Mouse (Mus musculus) ES-E14 (cell line): ENCODE data around the gene Rfx5. TPM values are rescaled to one million over a fixed set of nuclear protein-coding genes. Genes with fewer than 3 reads are reported as not detected.

Experiments used
- DNase-seq: peaks from one replicate; pipeline ENCODE4 v3.0.0-alpha.2; 2013; ENCODE audit warnings: low read depth, low spot score
- H3K27ac ChIP-seq: 2 replicates; pipeline ENCODE4 v1.5.1; 2012; ENCODE audit warnings: low read depth, mild to moderate bottlenecking, low read length, moderate library complexity, mixed read lengths; ENCODE audit not compliant: poor library complexity, insufficient read depth, severe bottlenecking
- H3K36me3 ChIP-seq: 2 replicates; pipeline ENCODE4 v1.6.1; 2012; ENCODE audit warnings: mild to moderate bottlenecking, low read length, moderate library complexity, mixed read lengths; ENCODE audit not compliant: control insufficient read depth, poor library complexity, insufficient read depth, severe bottlenecking
- H3K4me1 ChIP-seq, 2 experiments: fragments of 150-350 bp in 1 of 2; sonication (generic) in 1 of 2; 2 replicates each; pipeline ENCODE4 v1.6.1; 2012; ENCODE audit warnings: low read length in 2 of 2, mild to moderate bottlenecking in 1 of 2, mixed read lengths in 1 of 2; ENCODE audit not compliant: control insufficient read depth in 2 of 2, insufficient read depth in 2 of 2, poor library complexity in 1 of 2
- H3K4me3 ChIP-seq, 2 experiments: fragments of 150-350 bp in 1 of 2; sonication (generic) in 1 of 2; 2 replicates each; pipeline ENCODE4 v1.5.1; 2012; ENCODE audit warnings: low read length in 2 of 2, low read depth in 1 of 2, mild to moderate bottlenecking in 1 of 2, mixed read lengths in 1 of 2; ENCODE audit not compliant: insufficient read depth in 1 of 2, poor library complexity in 1 of 2, severe bottlenecking in 1 of 2
- H3K9ac ChIP-seq: 2 replicates; pipeline ENCODE4 v1.6.1; 2012; ENCODE audit warnings: low read depth, mild to moderate bottlenecking, low read length, mixed read lengths; ENCODE audit not compliant: poor library complexity, insufficient read depth, severe bottlenecking
- H3K9me3 ChIP-seq: fragments of 150-350 bp; sonication (generic); 2 replicates; pipeline ENCODE4 v1.6.1; 2012; ENCODE audit warnings: low read depth, mild to moderate bottlenecking, low read length; ENCODE audit not compliant: control insufficient read depth, insufficient read depth
- CHD2 ChIP-seq: IDR thresholded peaks from 2 replicates; pipeline ENCODE4 v1.6.1; 2014; ENCODE audit warnings: mild to moderate bottlenecking, low read depth, low read length, inconsistent platforms
- HCFC1 ChIP-seq: IDR thresholded peaks from 2 replicates; pipeline ENCODE4 v1.6.1; 2012; ENCODE audit warnings: low read length, inconsistent platforms, borderline replicate concordance; ENCODE audit not compliant: insufficient read depth
- MAFK ChIP-seq: IDR thresholded peaks from 2 replicates; pipeline ENCODE4 v1.6.1; 2014; ENCODE audit warnings: mild to moderate bottlenecking, low read depth, low read length, inconsistent platforms; ENCODE audit not compliant: insufficient read depth
- ZC3H11A ChIP-seq: IDR thresholded peaks from 2 replicates; pipeline ENCODE4 v1.6.1; 2012; ENCODE audit warnings: low read depth, mild to moderate bottlenecking, inconsistent platforms, low read length, borderline replicate concordance
- ZNF384 ChIP-seq: IDR thresholded peaks from 2 replicates; pipeline ENCODE4 v1.6.1; 2012; ENCODE audit warnings: low read depth, low read length, inconsistent platforms
- in situ Hi-C, 2 experiments: fragments of 600-800 bp; cut with MboI; formaldehyde crosslinking; loops; one replicate each; pipeline ENCODE4 v1.15.1; 2025; ENCODE audit warnings: low sequenced_read_pairs in 2 of 2, inconsistent platforms in 1 of 2; ENCODE audit not compliant: unreplicated experiment in 2 of 2
- total RNA-seq: library from RNA; depleted of rRNA; stranded (reverse); fragments of 300-350 nt; gene quantifications from 2 replicates; pipeline ENCODE4 v1.2.3, GENCODE M21; 2012

Gene Rfx5
- total RNA-seq, 1 experiment: 6.1 TPM

GRCm38 (mm10) chr3:94974528-94975422 lies 20.9 kb downstream of the Rfx5 start, which contains the start of gene Pi4kb:
Gene Pi4kb, plus strand, starts transcription at chr3:94974731.
- Histone ChIP-seq H3K36me3 (no peaks in the 10 kb centered on the region), H3K9me3 (no peaks in the 10 kb centered on the region), H3K27ac (peak within 1 kb of the TSS; percentile 65), H3K9ac (peak within 1 kb of the TSS; percentile 88), H3K4me1 (peaks cover 0 to 3% of the 10 kb centered on the region in 2 experiments; a peak in 1 of 4 replicates), H3K4me3 (peak within 1 kb of the TSS; percentile 94 to 97)
- DNase-seq: peak; percentile 93
- in situ Hi-C loops: no loop called here
- TF ChIP-seq HCFC1 (peak; percentile 67; the same call in 1 of the 2 replicates), CHD2 (no peak)

- no peak overlapping the region for H3K27ac ChIP-seq
- no peaks in the 10 kb centered on the region for H3K9me3 ChIP-seq
- H3K9ac ChIP-seq: no peak overlapping the region
- no peak for DNase-seq
- no peak overlapping the region for H3K4me3 ChIP-seq
- peaks cover 9% of the 10 kb centered on the region; the same call in 1 of the 2 replicates for H3K36me3 ChIP-seq
- TF ChIP-seq HCFC1 (no peak), MAFK (no peak), ZC3H11A (no peak), CHD2 (no peak), ZNF384 (no peak)
- peaks cover 0 to 7% of the 10 kb centered on the region in 2 experiments; a peak in 2 of 4 replicates for H3K4me1 ChIP-seq
- in situ Hi-C loops: no loop called here
Measured at GRCm38 (mm10) chr3:94984312-94984711, 30.4 kb downstream of the Rfx5 start.

GRCm38 (mm10) chr3:94985513-94985912 lies 31.6 kb downstream of the Rfx5 start:
- no peaks in the 10 kb centered on the region for H3K9me3 ChIP-seq
- H3K27ac ChIP-seq: no peak overlapping the region
- no peak overlapping the region for H3K9ac ChIP-seq
- TF ChIP-seq MAFK (no peak), ZC3H11A (no peak), CHD2 (no peak), ZNF384 (no peak), HCFC1 (no peak)
- no peak for DNase-seq
- H3K4me1 ChIP-seq: peaks cover 0 to 7% of the 10 kb centered on the region in 2 experiments; a peak in 2 of 4 replicates
- H3K36me3 ChIP-seq: peaks cover 9% of the 10 kb centered on the region; the same call in 1 of the 2 replicates
- in situ Hi-C loops: no loop called here
- no peak overlapping the region for H3K4me3 ChIP-seq

- H3K9ac ChIP-seq: no peak overlapping the region
- no peak overlapping the region for H3K4me3 ChIP-seq
- no peak for DNase-seq
- H3K36me3 ChIP-seq: peaks cover 9% of the 10 kb centered on the region; the same call in 1 of the 2 replicates
- no peaks in the 10 kb centered on the region for H3K9me3 ChIP-seq
- no peak overlapping the region for H3K27ac ChIP-seq
- peaks cover 0 to 7% of the 10 kb centered on the region in 2 experiments; a peak in 2 of 4 replicates for H3K4me1 ChIP-seq
- TF ChIP-seq CHD2 (no peak), HCFC1 (no peak), ZC3H11A (no peak), ZNF384 (no peak)
- in situ Hi-C loops: no loop called here
Measured at GRCm38 (mm10) chr3:94987578-94987977, 33.7 kb downstream of the Rfx5 start.
